Mouse (Mus musculus) lung, postnatal 25 days (tissue): ENCODE results near the gene Dand5.

Experiments used
- DNase-seq: peaks from one replicate; pipeline ENCODE4 v3.0.0; 2022; ENCODE audit warnings: low spot score

Gene Dand5

DNA sequence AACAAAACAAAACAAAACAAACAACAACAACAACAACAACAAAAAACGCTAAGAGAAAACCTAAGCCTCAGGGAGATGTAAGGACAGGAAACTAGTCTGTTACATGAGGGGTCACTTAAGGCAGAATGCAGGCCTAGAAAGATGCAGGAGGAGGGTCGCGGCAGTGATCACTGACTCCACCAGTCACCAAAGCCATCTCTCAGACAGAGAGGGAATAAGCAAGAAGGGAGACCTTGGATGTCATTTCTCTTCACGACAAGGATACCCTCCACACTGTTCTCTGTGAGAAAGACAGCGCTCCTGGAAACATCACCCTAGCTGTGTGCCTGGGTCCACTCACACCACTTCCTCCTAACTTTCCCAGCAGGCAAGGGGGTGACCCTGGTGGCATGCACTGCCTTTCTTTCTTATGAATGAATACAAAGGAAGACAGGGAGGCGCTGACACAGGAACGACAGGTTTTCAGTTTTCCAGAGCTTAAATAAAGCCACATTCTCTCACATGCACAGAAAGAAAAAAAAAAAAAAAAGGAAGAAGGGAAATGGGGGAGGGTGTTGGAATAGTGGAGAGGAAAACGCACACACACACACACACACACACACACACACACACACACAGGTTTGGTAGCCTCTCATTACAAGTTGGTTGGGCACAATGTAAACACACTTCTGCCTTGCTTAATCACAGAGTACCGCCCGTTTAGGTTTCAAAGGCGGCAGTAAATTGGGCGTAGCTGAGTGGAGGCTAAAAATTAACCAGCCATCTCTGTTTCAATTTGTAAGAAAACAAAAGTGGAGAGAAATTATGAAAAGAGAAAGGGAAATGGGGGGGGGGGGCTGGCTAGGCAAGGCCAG lies 52.3 kb downstream of the Dand5 start:
- peak; percentile 86 for DNase-seq

- no peak for DNase-seq
Measured at GRCm38 (mm10) chr8:84769324-84769723, 53.3 kb downstream of the Dand5 start.

GRCm38 (mm10) chr8:84768343-84769095 lies 54.1 kb downstream of the Dand5 start:
- DNase-seq: no peak

DNA sequence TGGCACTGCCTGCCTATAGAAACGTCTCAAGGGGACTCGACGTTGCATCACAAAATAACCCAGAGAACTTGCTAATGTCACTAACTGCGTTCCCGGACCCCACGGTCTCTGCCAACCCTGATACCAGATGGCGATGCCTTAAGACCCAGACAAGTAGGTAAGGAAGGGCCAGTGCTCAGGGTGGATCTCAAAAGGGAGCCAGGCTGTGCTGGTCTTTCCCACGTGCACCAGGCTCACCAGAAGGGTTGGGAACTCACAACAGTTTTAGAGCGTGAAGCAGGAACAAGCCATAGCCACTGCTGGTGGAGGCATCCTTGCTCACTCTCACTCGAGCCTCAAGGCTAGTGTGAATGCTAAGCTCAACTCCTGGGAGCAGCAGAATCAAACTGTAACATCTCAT lies 55.4 kb downstream of the Dand5 start:
- no peak for DNase-seq

- no peak for DNase-seq
Measured at GRCm38 (mm10) chr8:84766422-84766821, 56.2 kb downstream of the Dand5 start.

GRCm38 (mm10) chr8:84765629-84766028 lies 57.0 kb downstream of the Dand5 start:
- DNase-seq: no peak
